Mouse (Mus musculus) splenic B cell, adult 2 months (primary cell): ENCODE data around the gene Gm12216.
"Not testable (repeated sequence)": the region's sequence is repeated elsewhere in the genome, so short reads cannot be mapped to it uniquely, and the experiment has no call there.

Source experiments
- DNase-seq: peaks from one replicate; pipeline ENCODE4 v3.0.0-alpha.2; 2011; ENCODE audit warnings: low read depth, low spot score
- H3K27me3 ChIP-seq: 2 replicates; pipeline ENCODE4 v1.6.1; 2012; ENCODE audit warnings: mild to moderate bottlenecking, low read length, moderate library complexity, mixed read lengths; ENCODE audit not compliant: control insufficient read depth, poor library complexity, insufficient read depth, severe bottlenecking
- H3K36me3 ChIP-seq: 2 replicates; pipeline ENCODE4 v1.6.1; 2012; ENCODE audit warnings: mild to moderate bottlenecking, low read length, moderate library complexity, mixed read lengths; ENCODE audit not compliant: control insufficient read depth, poor library complexity, insufficient read depth, severe bottlenecking

The Gm12216 gene

GRCm38 (mm10) chr11:53769185-53769576, 89.9 kb downstream of the Gm12216 start:
- no peak for DNase-seq
- Histone ChIP-seq H3K27me3 (no peaks in the 10 kb centered on the region), H3K36me3 (peaks cover 19% of the 10 kb centered on the region)

- Histone ChIP-seq H3K27me3 (no peaks in the 10 kb centered on the region), H3K36me3 (peaks cover 15% of the 10 kb centered on the region)
- DNase-seq, result peak; percentile 64
Observed at GRCm38 (mm10) chr11:53768422-53769184, 90.5 kb downstream of the Gm12216 start.

- Histone ChIP-seq H3K27me3 (no peaks in the 10 kb centered on the region), H3K36me3 (no peaks in the 10 kb centered on the region)
- no peak for DNase-seq
Observed at GRCm38 (mm10) chr11:53764581-53764980, 94.5 kb downstream of the Gm12216 start.

- peak; percentile 95 for DNase-seq
- Histone ChIP-seq H3K36me3 (no peaks in the 10 kb centered on the region), H3K27me3 (no peaks in the 10 kb centered on the region)
Observed at GRCm38 (mm10) chr11:53763496-53764140, 95.4 kb downstream of the Gm12216 start.

GRCm38 (mm10) chr11:53762827-53763495, 96.1 kb downstream of the Gm12216 start:
- H3K27me3 ChIP-seq, result no peaks in the 10 kb centered on the region
- no peaks in the 10 kb centered on the region for H3K36me3 ChIP-seq
- peak; percentile 57 for DNase-seq

GRCm38 (mm10) chr11:53762426-53762825, 96.6 kb downstream of the Gm12216 start:
- Histone ChIP-seq H3K27me3 (no peaks in the 10 kb centered on the region), H3K36me3 (no peaks in the 10 kb centered on the region)
- DNase-seq, result no peak

- H3K36me3 ChIP-seq, result no peaks in the 10 kb centered on the region
- no peaks in the 10 kb centered on the region for H3K27me3 ChIP-seq
- no peak for DNase-seq
Observed at GRCm38 (mm10) chr11:53761822-53762221, 97.2 kb downstream of the Gm12216 start.

GRCm38 (mm10) chr11:53761284-53761683, 97.8 kb downstream of the Gm12216 start:
- no peak for DNase-seq
- H3K36me3 ChIP-seq, result no peaks in the 10 kb centered on the region
- H3K27me3 ChIP-seq, result no peaks in the 10 kb centered on the region

- no peak for DNase-seq
- no peaks in the 10 kb centered on the region for H3K27me3 ChIP-seq
- no peaks in the 10 kb centered on the region for H3K36me3 ChIP-seq
Observed at GRCm38 (mm10) chr11:53759545-53760406, 99.3 kb downstream of the Gm12216 start.

- DNase-seq, result peak; percentile 36
- no peaks in the 10 kb centered on the region for H3K36me3 ChIP-seq
- H3K27me3 ChIP-seq, result no peaks in the 10 kb centered on the region
Observed at GRCm38 (mm10) chr11:53758791-53759351, 100.2 kb downstream of the Gm12216 start.

- DNase-seq, result peak; percentile 71
- H3K36me3 ChIP-seq, H3K27me3 ChIP-seq: not testable (repeated sequence)
Observed at GRCm38 (mm10) chr11:53758033-53758432, 101.0 kb downstream of the Gm12216 start.

- DNase-seq, result no peak
- no peaks in the 10 kb centered on the region for H3K27me3 ChIP-seq
- no peaks in the 10 kb centered on the region for H3K36me3 ChIP-seq
Observed at GRCm38 (mm10) chr11:53757612-53758011, 101.4 kb downstream of the Gm12216 start.

- no peaks in the 10 kb centered on the region for H3K36me3 ChIP-seq
Observed at GRCm38 (mm10) chr11:53755011-53755595, 104.0 kb downstream of the Gm12216 start.

More at GRCm38 (mm10) chr11:53755011-53755595, 104.0 kb downstream of the Gm12216 start:
- DNase-seq, result no peak
- H3K27me3 ChIP-seq, result no peaks in the 10 kb centered on the region
